Mouse (Mus musculus) cerebellum, adult 2 months (tissue): ENCODE data around the gene Grb2.

Experiments
- CTCF ChIP-seq: fragments of 200-500 bp; IDR thresholded peaks from 2 replicates; pipeline ENCODE4 v1.5.1; 2011; ENCODE audit warnings: low read depth, mild to moderate bottlenecking, control low read depth, low read length, moderate library complexity, borderline replicate concordance; ENCODE audit not compliant: insufficient read depth
- POLR2A ChIP-seq: fragments of 200-500 bp; IDR thresholded peaks from 2 replicates; pipeline ENCODE4 v1.6.1; 2011; ENCODE audit warnings: low read length, control low read depth, borderline replicate concordance; ENCODE audit not compliant: insufficient read depth

DNA sequence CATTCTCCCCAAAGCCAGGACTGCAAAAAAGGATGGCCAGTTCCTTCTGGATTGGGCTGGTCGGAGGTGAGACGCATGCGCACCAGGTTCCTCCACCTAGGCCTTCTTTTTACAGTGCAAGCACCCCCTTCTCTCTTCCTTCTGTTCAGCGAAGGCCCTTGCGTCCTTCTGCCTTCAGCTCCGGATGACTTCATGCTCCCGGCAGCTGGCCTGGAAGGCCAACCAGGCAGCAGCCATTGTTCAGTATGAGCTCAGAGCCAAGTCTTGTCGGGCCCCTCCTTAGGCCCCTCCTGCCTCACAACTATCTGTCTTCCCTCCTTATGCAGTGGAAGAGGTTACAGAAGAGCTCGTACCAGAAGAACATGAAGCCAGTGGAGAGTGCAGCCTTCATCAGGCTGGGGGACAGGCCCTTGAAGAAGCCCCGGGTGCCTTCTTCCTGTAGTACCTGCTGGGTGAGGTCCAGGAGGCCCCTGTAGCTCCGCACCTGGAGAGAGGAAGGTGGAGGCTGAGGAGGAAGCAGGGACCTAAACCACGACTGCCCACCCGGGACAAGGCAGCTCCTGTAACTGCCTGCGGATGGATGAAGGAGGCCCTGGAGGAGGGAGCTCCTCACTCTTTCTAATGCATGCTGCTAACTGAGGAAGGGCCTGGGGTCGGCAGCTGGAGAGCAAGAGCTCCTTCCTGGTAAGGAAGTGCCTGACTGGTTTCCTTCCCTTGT, 93.1 kb downstream of the Grb2 start:
- TF ChIP-seq CTCF: no peak
- no peak for TF ChIP-seq POLR2A
